Mouse (Mus musculus): ENCODE data around the gene Bdh1. TPM values are rescaled to one million over a fixed set of nuclear protein-coding genes. Genes with fewer than 3 reads are reported as not detected.

Gene Bdh1
- polyA plus RNA-seq, 1 experiment, result 186 TPM

GRCm38 (mm10) chr16:31490967-31491366 lies 68.9 kb downstream of the Bdh1 start:
- TF ChIP-seq CTCF (IDR thresholded peaks at IDR 0.05; ENCODE audit: borderline replicate concordance, insufficient read depth, low read depth, low read length) (no peak), POLR2A (IDR thresholded peaks at IDR 0.05; ENCODE audit: borderline replicate concordance, insufficient read depth, low read length) (no peak)
- WGBS, result 11% methylated on average over 7 of the region's 7 CpGs
- DNase-seq, result peak; percentile 54 to 66
- no peak overlapping the region for H3K4me3 ChIP-seq (replicated peaks; ENCODE audit: insufficient read depth, low read depth, low read length)
- peaks cover 36% of the 10 kb centered on the region for H3K4me1 ChIP-seq (ENCODE audit: control insufficient read depth, insufficient read depth, low read length)
- H3K27ac ChIP-seq (ENCODE audit: insufficient read depth, low read length), result peak overlapping the region; percentile 42; the same call in 1 of the 2 replicates
- no peaks in the 10 kb centered on the region for H3K27me3 ChIP-seq (ENCODE audit: control insufficient read depth, insufficient read depth, low read length)

- peak; percentile 71 to 80 for DNase-seq
- no peak overlapping the region for H3K4me3 ChIP-seq (replicated peaks; ENCODE audit: insufficient read depth, low read depth, low read length)
- H3K4me1 ChIP-seq (ENCODE audit: control insufficient read depth, insufficient read depth, low read length), result peaks cover 36% of the 10 kb centered on the region
- no peak for TF ChIP-seq CTCF (IDR thresholded peaks at IDR 0.05; ENCODE audit: borderline replicate concordance, insufficient read depth, low read depth, low read length)
- no peak for TF ChIP-seq POLR2A (IDR thresholded peaks at IDR 0.05; ENCODE audit: borderline replicate concordance, insufficient read depth, low read length)
- no peaks in the 10 kb centered on the region for H3K27me3 ChIP-seq (ENCODE audit: control insufficient read depth, insufficient read depth, low read length)
- 44% methylated on average over 12 of the region's 12 CpGs for WGBS
- peak overlapping the region; percentile 4 for H3K27ac ChIP-seq (ENCODE audit: insufficient read depth, low read length)
Measured at GRCm38 (mm10) chr16:31492921-31493549, 71.0 kb downstream of the Bdh1 start.

GRCm38 (mm10) chr16:31493550-31493965 lies 71.5 kb downstream of the Bdh1 start:
- no peak overlapping the region; the same call in 1 of the 2 replicates for H3K27ac ChIP-seq (ENCODE audit: insufficient read depth, low read length)
- no peak overlapping the region for H3K4me3 ChIP-seq (replicated peaks; ENCODE audit: insufficient read depth, low read depth, low read length)
- peak in 1 of 2 experiments; percentile 29 for DNase-seq
- TF ChIP-seq POLR2A (IDR thresholded peaks at IDR 0.05; ENCODE audit: borderline replicate concordance, insufficient read depth, low read length), result no peak
- no peak for TF ChIP-seq CTCF (IDR thresholded peaks at IDR 0.05; ENCODE audit: borderline replicate concordance, insufficient read depth, low read depth, low read length)
- H3K4me1 ChIP-seq (ENCODE audit: control insufficient read depth, insufficient read depth, low read length), result peaks cover 36% of the 10 kb centered on the region
- no peaks in the 10 kb centered on the region for H3K27me3 ChIP-seq (ENCODE audit: control insufficient read depth, insufficient read depth, low read length)
- 76% methylated on average over 6 of the region's 6 CpGs for WGBS

GRCm38 (mm10) chr16:31493991-31494390 lies 71.9 kb downstream of the Bdh1 start:
- TF ChIP-seq POLR2A (IDR thresholded peaks at IDR 0.05; ENCODE audit: borderline replicate concordance, insufficient read depth, low read length), result no peak
- peak; percentile 65 to 78 for DNase-seq
- H3K27ac ChIP-seq (ENCODE audit: insufficient read depth, low read length), result peak overlapping the region; percentile 15; the same call in 1 of the 2 replicates
- no peaks in the 10 kb centered on the region for H3K27me3 ChIP-seq (ENCODE audit: control insufficient read depth, insufficient read depth, low read length)
- 42% methylated on average over 6 of the region's 6 CpGs for WGBS
- no peak overlapping the region for H3K4me3 ChIP-seq (replicated peaks; ENCODE audit: insufficient read depth, low read depth, low read length)
- peaks cover 36% of the 10 kb centered on the region for H3K4me1 ChIP-seq (ENCODE audit: control insufficient read depth, insufficient read depth, low read length)

- H3K4me3 ChIP-seq (replicated peaks; ENCODE audit: insufficient read depth, low read depth, low read length), result no peak overlapping the region
- 30% methylated on average over 7 of the region's 7 CpGs for WGBS
- DNase-seq, result peak; percentile 61 to 62
- TF ChIP-seq POLR2A (IDR thresholded peaks at IDR 0.05; ENCODE audit: borderline replicate concordance, insufficient read depth, low read length), result no peak
- no peak for TF ChIP-seq CTCF (IDR thresholded peaks at IDR 0.05; ENCODE audit: borderline replicate concordance, insufficient read depth, low read depth, low read length)
- H3K27ac ChIP-seq (ENCODE audit: insufficient read depth, low read length), result no peak overlapping the region
- H3K27me3 ChIP-seq (ENCODE audit: control insufficient read depth, insufficient read depth, low read length), result no peaks in the 10 kb centered on the region
- H3K4me1 ChIP-seq (ENCODE audit: control insufficient read depth, insufficient read depth, low read length), result peaks cover 41% of the 10 kb centered on the region
Measured at GRCm38 (mm10) chr16:31495356-31495755, 73.3 kb downstream of the Bdh1 start.

- 82% methylated on average over 9 of the region's 9 CpGs for WGBS
- Histone ChIP-seq H3K27ac (ENCODE audit: insufficient read depth, low read length) (no peak overlapping the region), H3K27me3 (ENCODE audit: control insufficient read depth, insufficient read depth, low read length) (no peaks in the 10 kb centered on the region), H3K4me3 (replicated peaks; ENCODE audit: insufficient read depth, low read depth, low read length) (no peak overlapping the region), H3K4me1 (ENCODE audit: control insufficient read depth, insufficient read depth, low read length) (peaks cover 43% of the 10 kb centered on the region)
- TF ChIP-seq POLR2A (IDR thresholded peaks at IDR 0.05; ENCODE audit: borderline replicate concordance, insufficient read depth, low read length), result no peak
- no peak for TF ChIP-seq CTCF (IDR thresholded peaks at IDR 0.05; ENCODE audit: borderline replicate concordance, insufficient read depth, low read depth, low read length)
- DNase-seq, result no peak
Measured at GRCm38 (mm10) chr16:31495769-31496168, 73.7 kb downstream of the Bdh1 start.

- DNase-seq, result no peak
- Histone ChIP-seq H3K27ac (ENCODE audit: insufficient read depth, low read length) (no peak overlapping the region), H3K4me3 (replicated peaks; ENCODE audit: insufficient read depth, low read depth, low read length) (no peak overlapping the region), H3K4me1 (ENCODE audit: control insufficient read depth, insufficient read depth, low read length) (peaks cover 37% of the 10 kb centered on the region), H3K27me3 (ENCODE audit: control insufficient read depth, insufficient read depth, low read length) (no peaks in the 10 kb centered on the region)
- WGBS, result 95% methylated on average over 4 of the region's 4 CpGs
- TF ChIP-seq CTCF (IDR thresholded peaks at IDR 0.05; ENCODE audit: borderline replicate concordance, insufficient read depth, low read depth, low read length), result no peak
- no peak for TF ChIP-seq POLR2A (IDR thresholded peaks at IDR 0.05; ENCODE audit: borderline replicate concordance, insufficient read depth, low read length)
Measured at GRCm38 (mm10) chr16:31498336-31498735, 76.3 kb downstream of the Bdh1 start.

GRCm38 (mm10) chr16:31499021-31499420 lies 76.9 kb downstream of the Bdh1 start:
- no peak for DNase-seq
- H3K27me3 ChIP-seq (ENCODE audit: control insufficient read depth, insufficient read depth, low read length), result no peaks in the 10 kb centered on the region
- H3K4me1 ChIP-seq (ENCODE audit: control insufficient read depth, insufficient read depth, low read length), result peaks cover 31% of the 10 kb centered on the region
- no peak overlapping the region for H3K4me3 ChIP-seq (replicated peaks; ENCODE audit: insufficient read depth, low read depth, low read length)
- H3K27ac ChIP-seq (ENCODE audit: insufficient read depth, low read length), result no peak overlapping the region
- TF ChIP-seq POLR2A (IDR thresholded peaks at IDR 0.05; ENCODE audit: borderline replicate concordance, insufficient read depth, low read length), result no peak
- TF ChIP-seq CTCF (IDR thresholded peaks at IDR 0.05; ENCODE audit: borderline replicate concordance, insufficient read depth, low read depth, low read length), result no peak
- WGBS, result 97% methylated on average over 6 of the region's 6 CpGs

Measured in cerebellum, adult 2 months (tissue).